Mouse (Mus musculus) cerebellum, postnatal 10 days (tissue): ENCODE results near the gene Mbd6.

ENCODE experiments used
- DNase-seq, 2 experiments: peaks; one replicate each; pipeline ENCODE4 v3.0.0; 2021; ENCODE audit warnings: mixed read lengths in 2 of 2

Gene Mbd6

GRCm38 (mm10) chr10:127261706-127262547 is 26.9 kb downstream of the Mbd6 start:
- peak; percentile 57 to 69 for DNase-seq

- no peak for DNase-seq
Measured at GRCm38 (mm10) chr10:127258489-127258888, 30.3 kb downstream of the Mbd6 start.

- DNase-seq: no peak
Measured at GRCm38 (mm10) chr10:127257790-127258189, 31.0 kb downstream of the Mbd6 start.

- peak; percentile 74 to 81 for DNase-seq
Measured at GRCm38 (mm10) chr10:127255625-127256345, 33.0 kb downstream of the Mbd6 start.

- no peak for DNase-seq
Measured at GRCm38 (mm10) chr10:127250810-127251209, 38.0 kb downstream of the Mbd6 start.

GRCm38 (mm10) chr10:127238241-127238824 is 50.5 kb downstream of the Mbd6 start:
- DNase-seq: no peak

- no peak for DNase-seq
Measured at GRCm38 (mm10) chr10:127236541-127236940, 52.3 kb downstream of the Mbd6 start.

GRCm38 (mm10) chr10:127233141-127233540 is 55.7 kb downstream of the Mbd6 start:
- DNase-seq: peak; percentile 27 to 42
